Mouse (Mus musculus): ENCODE data around the gene Ssr2. TPM values are rescaled to one million over a fixed set of nuclear protein-coding genes. Genes with fewer than 3 reads are reported as not detected.
A peak's percentile ranks its signal among the peaks of the same experiment; 100 is the strongest.
"Not testable (repeated sequence)": the region's sequence is repeated elsewhere in the genome, so short reads cannot be mapped to it uniquely, and the experiment has no call there.

The Ssr2 gene
- total and polyA plus RNA-seq, 2 experiments from 2014 or later, result 196 to 236 TPM

DNA sequence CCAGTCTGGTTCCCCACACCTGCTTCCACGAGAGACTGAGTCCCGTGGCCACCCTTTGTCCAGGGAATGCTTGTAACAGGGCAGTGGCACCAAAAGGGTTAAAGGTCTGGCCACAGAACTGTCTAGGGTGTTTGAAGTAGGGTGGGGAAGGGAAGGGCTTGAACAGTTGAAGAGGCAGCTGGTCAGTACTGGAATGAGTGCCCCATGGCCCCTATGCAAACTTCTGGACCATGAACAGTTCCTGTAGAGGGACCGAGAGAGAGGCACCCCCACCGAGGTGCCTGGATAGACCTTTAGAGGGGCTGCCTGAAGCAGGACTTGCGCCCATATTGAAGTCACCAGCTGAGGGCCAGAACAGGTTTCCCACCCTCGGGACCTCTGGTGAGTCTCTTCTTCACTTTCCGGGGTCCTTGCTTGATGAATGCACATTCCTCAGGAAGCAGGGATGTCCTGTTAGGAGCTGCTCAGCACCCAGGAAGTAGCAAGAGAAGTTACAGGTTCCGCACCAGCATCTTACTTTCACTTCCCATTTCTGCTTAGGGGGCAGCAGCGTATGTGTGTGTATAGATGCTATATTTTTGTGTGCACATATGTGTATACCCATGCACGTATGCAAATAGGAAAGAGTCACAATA lies 17.4 kb downstream of the Ssr2 start:
- no peak for ATAC-seq (ENCODE audit: low FRiP score)
- Histone ChIP-seq H3K9ac (replicated peaks; ENCODE audit: low read length, poor library complexity, severe bottlenecking) (no peak overlapping the region), H3K4me3 (ENCODE audit: low read depth, low read length) (no peak overlapping the region)

DNA sequence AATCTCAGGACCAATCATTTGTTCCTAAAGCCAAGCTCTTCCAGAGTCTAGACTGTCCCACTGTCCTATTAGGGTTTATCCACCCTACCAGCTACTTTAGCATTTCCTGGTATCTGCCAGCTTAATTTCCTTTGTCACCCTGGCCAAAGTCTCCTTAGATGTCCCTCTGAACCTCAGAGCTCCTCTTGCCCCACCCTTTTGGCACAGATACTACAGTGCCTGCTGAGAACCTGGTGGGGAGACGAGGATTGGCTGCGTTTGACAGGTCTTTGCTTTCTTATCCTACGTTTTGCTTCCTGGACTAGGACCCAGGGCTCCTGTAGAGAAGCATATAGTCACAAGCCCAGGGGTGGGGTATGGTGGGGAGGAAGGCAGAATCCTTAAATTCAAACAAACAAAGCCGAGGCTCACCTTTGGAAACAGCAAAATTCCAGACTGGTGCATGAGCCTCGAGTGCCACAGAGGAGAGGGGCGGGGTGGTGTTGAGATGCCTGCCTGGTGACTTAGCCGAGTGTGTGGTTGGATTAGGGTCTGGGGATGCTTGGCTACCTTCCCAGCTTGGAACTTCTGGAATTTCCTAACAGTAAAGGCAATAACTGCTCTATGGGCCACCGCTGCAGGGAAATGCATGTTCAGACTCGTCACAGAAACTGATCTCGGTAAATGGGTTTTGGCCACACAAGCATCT lies 18.4 kb downstream of the Ssr2 start:
- no peaks in the 10 kb centered on the region for H3K9me3 ChIP-seq (ENCODE audit: low read length)
- no peaks in the 10 kb centered on the region for H3K36me3 ChIP-seq (ENCODE audit: insufficient read depth, low read length)
- no peak overlapping the region for H3K4me2 ChIP-seq (ENCODE audit: low read depth, low read length, poor library complexity, severe bottlenecking)
- no peak overlapping the region for H3K9ac ChIP-seq (replicated peaks; ENCODE audit: low read length, poor library complexity, severe bottlenecking)
- no peaks in the 10 kb centered on the region for H3K4me1 ChIP-seq (ENCODE audit: insufficient read depth, low read length)
- ATAC-seq (ENCODE audit: low FRiP score) (no peak), DNase-seq (ENCODE audit: low spot score) (no peak)
- H3K4me3 ChIP-seq (ENCODE audit: low read depth, low read length), result no peak overlapping the region
- H3K27me3 ChIP-seq (ENCODE audit: insufficient read depth, low read length), result no peaks in the 10 kb centered on the region
- WGBS, result 63% methylated on average over 10 of the region's 10 CpGs
- no peak overlapping the region for H3K27ac ChIP-seq (ENCODE audit: low read depth, low read length)
- no peak for TF ChIP-seq CTCF (IDR thresholded peaks at IDR 0.05)

More for the DNA sequence above, 17.4 kb downstream of the Ssr2 start:
- TF ChIP-seq CTCF (IDR thresholded peaks at IDR 0.05), result no peak
- Histone ChIP-seq H3K4me2 (ENCODE audit: low read depth, low read length, poor library complexity, severe bottlenecking) (no peak overlapping the region), H3K36me3 (ENCODE audit: insufficient read depth, low read length) (peaks cover 3% of the 10 kb centered on the region; the same call in 1 of the 2 replicates), H3K27ac (ENCODE audit: low read depth, low read length) (no peak overlapping the region), H3K9me3 (ENCODE audit: low read length) (no peaks in the 10 kb centered on the region), H3K4me1 (ENCODE audit: insufficient read depth, low read length) (no peaks in the 10 kb centered on the region), H3K27me3 (ENCODE audit: insufficient read depth, low read length) (no peaks in the 10 kb centered on the region)
- no peak for DNase-seq (ENCODE audit: low spot score)
- WGBS, result 72% methylated on average over 10 of the region's 10 CpGs

DNA sequence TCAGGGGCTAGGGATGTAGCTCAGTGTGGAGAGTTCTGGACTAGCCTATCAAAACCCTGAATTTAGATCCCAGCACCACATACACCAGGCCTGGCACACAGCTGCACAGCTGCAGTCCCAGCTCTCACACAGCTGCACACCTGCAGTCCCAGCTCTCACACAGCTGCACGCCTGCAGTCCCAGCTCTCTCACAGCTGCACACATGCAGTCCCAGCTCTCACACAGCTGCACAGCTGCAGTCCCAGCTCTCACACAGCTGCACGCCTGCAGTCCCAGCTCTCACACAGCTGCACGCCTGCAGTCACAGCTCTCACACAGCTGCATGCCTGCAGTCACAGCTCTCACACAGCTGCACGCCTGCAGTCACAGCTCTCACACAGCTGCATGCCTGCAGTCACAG lies 20.9 kb downstream of the Ssr2 start:
- H3K4me3 ChIP-seq (ENCODE audit: low read depth, low read length); DNase-seq (ENCODE audit: low spot score); H3K4me2 ChIP-seq (ENCODE audit: low read depth, low read length, poor library complexity, severe bottlenecking); H3K36me3 ChIP-seq (ENCODE audit: insufficient read depth, low read length); H3K9ac ChIP-seq (replicated peaks; ENCODE audit: low read length, poor library complexity, severe bottlenecking); H3K27me3 ChIP-seq (ENCODE audit: insufficient read depth, low read length); H3K27ac ChIP-seq (ENCODE audit: low read depth, low read length); H3K4me1 ChIP-seq (ENCODE audit: insufficient read depth, low read length); ATAC-seq (ENCODE audit: low FRiP score); H3K9me3 ChIP-seq (ENCODE audit: low read length): not testable (repeated sequence)
- 76% methylated on average over 4 of the region's 4 CpGs for WGBS

DNA sequence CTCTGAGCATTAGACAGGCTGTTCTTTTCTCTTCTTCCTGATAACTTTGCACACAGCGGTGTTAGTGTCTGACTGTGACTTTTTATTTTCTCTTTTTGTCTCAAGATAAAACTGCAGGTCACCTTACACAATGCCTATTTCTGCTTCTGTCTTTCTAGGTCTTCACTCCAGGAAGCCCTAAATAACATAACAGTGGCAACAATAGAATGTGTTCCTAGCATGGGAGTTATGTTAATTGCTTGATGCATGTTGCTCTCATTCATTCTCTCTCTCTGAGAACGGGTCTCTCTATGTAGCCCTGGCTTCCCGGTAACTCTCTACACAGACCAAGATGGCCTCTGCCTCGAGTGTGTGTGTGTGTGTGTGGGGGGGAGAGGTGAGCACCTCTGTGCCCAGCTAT lies 26.8 kb downstream of the Ssr2 start:
- Histone ChIP-seq H3K4me3 (ENCODE audit: low read depth, low read length) (no peak overlapping the region), H3K4me2 (ENCODE audit: low read depth, low read length, poor library complexity, severe bottlenecking) (no peak overlapping the region), H3K9ac (replicated peaks; ENCODE audit: low read length, poor library complexity, severe bottlenecking) (no peak overlapping the region), H3K9me3 (ENCODE audit: low read length) (no peaks in the 10 kb centered on the region), H3K27me3 (ENCODE audit: insufficient read depth, low read length) (no peaks in the 10 kb centered on the region), H3K4me1 (ENCODE audit: insufficient read depth, low read length) (no peaks in the 10 kb centered on the region), H3K36me3 (ENCODE audit: insufficient read depth, low read length) (no peaks in the 10 kb centered on the region), H3K27ac (ENCODE audit: low read depth, low read length) (no peak overlapping the region)
- no peak for DNase-seq (ENCODE audit: low spot score)
- TF ChIP-seq CTCF (IDR thresholded peaks at IDR 0.05), result no peak
- no peak for ATAC-seq (ENCODE audit: low FRiP score)
- 72% methylated on average over 4 of the region's 4 CpGs for WGBS

DNA sequence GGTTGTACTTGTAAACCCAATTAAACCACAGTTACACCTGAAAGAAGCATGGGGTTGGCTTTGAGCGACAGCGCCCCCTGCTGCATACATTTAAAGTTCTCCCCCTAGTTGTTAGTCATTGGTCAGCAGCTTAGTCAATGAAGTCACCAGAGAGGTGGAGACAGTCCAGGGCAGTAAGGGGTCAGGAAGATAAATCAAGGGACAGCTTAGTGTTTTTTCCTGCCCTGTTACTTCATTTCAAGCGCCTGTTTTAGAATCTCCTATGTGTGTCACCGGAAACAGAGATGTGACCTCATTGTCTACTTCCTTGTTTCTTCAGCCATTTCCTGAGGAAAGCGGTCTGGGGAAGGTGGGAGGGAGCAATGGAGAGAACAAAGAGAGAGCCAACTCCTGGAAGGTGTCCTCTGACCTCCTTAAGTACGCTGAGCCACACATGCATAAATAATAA lies 28.1 kb downstream of the Ssr2 start:
- peak; percentile 46 for DNase-seq (ENCODE audit: low spot score)
- no peak overlapping the region for H3K27ac ChIP-seq (ENCODE audit: low read depth, low read length)
- WGBS, result 35% methylated on average over 6 of the region's 6 CpGs

DNA sequence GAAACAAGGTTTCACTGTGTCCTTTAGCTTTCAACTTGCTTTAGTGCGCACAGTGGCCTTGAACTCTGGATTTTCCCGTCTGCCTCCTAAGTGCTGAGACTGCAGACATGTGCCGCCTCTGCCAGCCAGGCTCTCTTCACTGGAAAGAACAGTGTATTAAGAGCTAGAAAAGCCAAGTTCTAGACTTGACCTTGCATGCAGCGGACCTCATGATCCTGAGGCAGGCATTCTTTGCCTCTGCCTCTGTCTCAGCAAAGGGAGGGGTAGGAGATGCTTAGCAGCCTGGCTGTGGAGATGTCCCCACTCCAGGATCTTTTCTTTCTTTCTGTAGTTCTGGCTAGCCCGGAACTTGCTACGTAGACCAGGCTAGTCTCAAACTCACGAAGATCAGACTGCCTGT lies 29.2 kb downstream of the Ssr2 start:
- no peaks in the 10 kb centered on the region for H3K36me3 ChIP-seq (ENCODE audit: insufficient read depth, low read length)
- no peak overlapping the region for H3K9ac ChIP-seq (replicated peaks; ENCODE audit: low read length, poor library complexity, severe bottlenecking)
- WGBS, result 93% methylated on average over 7 of the region's 7 CpGs
- no peaks in the 10 kb centered on the region for H3K9me3 ChIP-seq (ENCODE audit: low read length)
- TF ChIP-seq CTCF (IDR thresholded peaks at IDR 0.05), result no peak
- no peak overlapping the region for H3K4me2 ChIP-seq (ENCODE audit: low read depth, low read length, poor library complexity, severe bottlenecking)
- ATAC-seq (ENCODE audit: low FRiP score) (no peak), DNase-seq (ENCODE audit: low spot score) (no peak)
- no peak overlapping the region for H3K4me3 ChIP-seq (ENCODE audit: low read depth, low read length)
- no peaks in the 10 kb centered on the region for H3K27me3 ChIP-seq (ENCODE audit: insufficient read depth, low read length)
- H3K4me1 ChIP-seq (ENCODE audit: insufficient read depth, low read length), result no peaks in the 10 kb centered on the region; the same call in 1 of the 2 replicates
- H3K27ac ChIP-seq (ENCODE audit: low read depth, low read length), result no peak overlapping the region

More for the DNA sequence above, 28.1 kb downstream of the Ssr2 start:
- TF ChIP-seq CTCF (IDR thresholded peaks at IDR 0.05), result peak; percentile 75
- Histone ChIP-seq H3K4me3 (ENCODE audit: low read depth, low read length) (no peak overlapping the region), H3K4me2 (ENCODE audit: low read depth, low read length, poor library complexity, severe bottlenecking) (no peak overlapping the region), H3K4me1 (ENCODE audit: insufficient read depth, low read length) (no peaks in the 10 kb centered on the region; the same call in 1 of the 2 replicates), H3K36me3 (ENCODE audit: insufficient read depth, low read length) (no peaks in the 10 kb centered on the region), H3K9ac (replicated peaks; ENCODE audit: low read length, poor library complexity, severe bottlenecking) (no peak overlapping the region), H3K27me3 (ENCODE audit: insufficient read depth, low read length) (no peaks in the 10 kb centered on the region), H3K9me3 (ENCODE audit: low read length) (no peaks in the 10 kb centered on the region)
- ATAC-seq (ENCODE audit: low FRiP score), result no peak

DNA sequence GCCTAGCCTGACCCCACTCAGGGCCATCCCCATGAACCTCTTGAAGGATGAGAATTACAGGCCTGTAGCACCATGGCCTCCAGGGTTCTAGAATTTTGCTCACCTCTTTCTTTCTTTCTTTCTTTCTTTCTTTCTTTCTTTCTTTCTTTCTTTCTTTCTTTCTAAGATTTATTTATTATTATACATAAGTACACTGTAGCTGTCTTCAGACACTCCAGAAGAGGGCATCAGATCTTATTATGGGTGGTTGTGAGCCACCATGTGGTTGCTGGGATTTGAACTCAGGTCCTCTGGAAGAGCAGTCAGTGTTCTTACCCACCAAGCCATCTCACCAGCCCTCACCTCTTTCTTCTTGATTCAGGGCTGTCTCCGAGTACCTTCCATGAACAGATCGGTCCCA lies 30.0 kb downstream of the Ssr2 start, which contains the start of gene Arhgef2:
Gene Arhgef2, plus strand, starts transcription at position 301 of the 400 bp plus-strand sequence.
- H3K9me3 ChIP-seq (ENCODE audit: low read length), result not testable (repeated sequence)

More for the DNA sequence above, 30.0 kb downstream of the Ssr2 start, which contains the start of gene Arhgef2:
- WGBS, result 96% methylated on average over 2 of the region's 2 CpGs
- H3K4me1 ChIP-seq (ENCODE audit: insufficient read depth, low read length); H3K27ac ChIP-seq (ENCODE audit: low read depth, low read length); H3K36me3 ChIP-seq (ENCODE audit: insufficient read depth, low read length); H3K27me3 ChIP-seq (ENCODE audit: insufficient read depth, low read length); H3K9ac ChIP-seq (replicated peaks; ENCODE audit: low read length, poor library complexity, severe bottlenecking); ATAC-seq (ENCODE audit: low FRiP score); H3K4me3 ChIP-seq (ENCODE audit: low read depth, low read length); DNase-seq (ENCODE audit: low spot score): not testable (repeated sequence)
- peak within 1 kb of the TSS; percentile 70 for H3K4me2 ChIP-seq (ENCODE audit: low read depth, low read length, poor library complexity, severe bottlenecking)
